Mouse (Mus musculus): ENCODE measurements around the gene Dcdc2a.
A peak's percentile ranks its signal among the peaks of the same experiment; 100 is the strongest.

Dcdc2a gene

GRCm38 (mm10) chr13:25055873-25056667, at the start of gene Dcdc2a:
TSS of gene Dcdc2a (plus strand) at chr13:25056004.
- DNase-seq = no peak

- DNase-seq = peak; percentile 59
These were observed 48.7 kb upstream of the Dcdc2a start for GRCm38 (mm10) chr13:25007115-25007514.

GRCm38 (mm10) chr13:25018316-25018715, 37.5 kb upstream of the Dcdc2a start:
- DNase-seq = peak; percentile 83

- peak; percentile 99 for DNase-seq
These were observed 35.8 kb upstream of the Dcdc2a start, which contains the start of gene Mrs2 for GRCm38 (mm10) chr13:25019793-25020539. TSS of gene Mrs2 (minus strand) at chr13:25020379.

GRCm38 (mm10) chr13:25020540-25020892, 35.3 kb upstream of the Dcdc2a start:
- no peak for DNase-seq

GRCm38 (mm10) chr13:25022386-25022785, 33.4 kb upstream of the Dcdc2a start:
- DNase-seq = no peak

- DNase-seq = no peak
These were observed 32.7 kb upstream of the Dcdc2a start for GRCm38 (mm10) chr13:25023129-25023528.

GRCm38 (mm10) chr13:25024655-25025054, 31.1 kb upstream of the Dcdc2a start:
- DNase-seq = no peak

GRCm38 (mm10) chr13:25026409-25027113, 29.2 kb upstream of the Dcdc2a start:
- no peak for DNase-seq

GRCm38 (mm10) chr13:25027114-25027425, 28.7 kb upstream of the Dcdc2a start:
- DNase-seq = no peak

GRCm38 (mm10) chr13:25039488-25039887, 16.3 kb upstream of the Dcdc2a start:
- DNase-seq = no peak

- DNase-seq = no peak
These were observed 3.1 kb upstream of the Dcdc2a start for GRCm38 (mm10) chr13:25052671-25053070.

- peak; percentile 64 for DNase-seq
These were observed 671 bp upstream of the Dcdc2a start for GRCm38 (mm10) chr13:25055111-25055554.

GRCm38 (mm10) chr13:25066659-25067058, 10.9 kb downstream of the Dcdc2a start:
- DNase-seq = no peak

- DNase-seq = no peak
These were observed 11.4 kb downstream of the Dcdc2a start for GRCm38 (mm10) chr13:25067183-25067582.

GRCm38 (mm10) chr13:25069765-25070164, 14.0 kb downstream of the Dcdc2a start:
- peak; percentile 55 for DNase-seq

GRCm38 (mm10) chr13:25070791-25071190, 15.0 kb downstream of the Dcdc2a start:
- no peak for DNase-seq

- DNase-seq = peak; percentile 43
These were observed 21.5 kb downstream of the Dcdc2a start for GRCm38 (mm10) chr13:25077262-25077661.

- peak; percentile 77 for DNase-seq
These were observed 27.4 kb downstream of the Dcdc2a start for GRCm38 (mm10) chr13:25083144-25083572.

- peak; percentile 31 for DNase-seq
These were observed 29.3 kb downstream of the Dcdc2a start for GRCm38 (mm10) chr13:25085147-25085546.

GRCm38 (mm10) chr13:25091347-25091746, 35.5 kb downstream of the Dcdc2a start:
- DNase-seq = no peak

GRCm38 (mm10) chr13:25093776-25094175, 38.0 kb downstream of the Dcdc2a start:
- peak; percentile 34 for DNase-seq

GRCm38 (mm10) chr13:25094381-25094780, 38.6 kb downstream of the Dcdc2a start:
- DNase-seq = peak; percentile 29

All from heart, adult 11 months (tissue).